Mouse (Mus musculus) neural tube, embryonic 11.5 days (tissue): ENCODE measurements around the gene Svs2. TPM values are rescaled to one million over a fixed set of nuclear protein-coding genes. Genes with fewer than 3 reads are reported as not detected.
"Not testable (repeated sequence)": the region's sequence is repeated elsewhere in the genome, so short reads cannot be mapped to it uniquely, and the experiment has no call there.

Experiments
- ATAC-seq: fragments of 200-750 bp; cut with Nextera tagmentation; 2 replicates; pipeline ENCODE4 v1.8.0; 2017; ENCODE audit warnings: moderate number of reproducible peaks, mild to moderate bottlenecking, moderate TSS enrichment, moderate library complexity; ENCODE audit not compliant: insufficient read depth, low FRiP score, low TSS enrichment
- DNase-seq: peaks from one replicate; pipeline ENCODE4 v3.0.0-alpha.2; 2015; ENCODE audit warnings: low spot score
- H3K27ac ChIP-seq: fragments of 300-500 bp; sonication (generic); 2 replicates; pipeline ENCODE4 v1.5.1; 2014; ENCODE audit warnings: low read depth, mild to moderate bottlenecking, low read length
- H3K27me3 ChIP-seq: fragments of 300-500 bp; sonication (generic); 2 replicates; pipeline ENCODE4 v1.6.1; 2014; ENCODE audit warnings: mild to moderate bottlenecking, low read length, mixed read lengths; ENCODE audit not compliant: control insufficient read depth, insufficient read depth
- H3K36me3 ChIP-seq: fragments of 300-500 bp; sonication (generic); 2 replicates; pipeline ENCODE4 v1.6.1; 2014; ENCODE audit warnings: mild to moderate bottlenecking, low read length, moderate library complexity, mixed read lengths; ENCODE audit not compliant: control insufficient read depth, insufficient read depth
- H3K4me1 ChIP-seq: fragments of 300-500 bp; sonication (generic); 2 replicates; pipeline ENCODE4 v1.6.1; 2014; ENCODE audit warnings: low read length, mixed read lengths; ENCODE audit not compliant: control insufficient read depth, insufficient read depth
- H3K4me2 ChIP-seq: fragments of 300-500 bp; sonication (generic); 2 replicates; pipeline ENCODE4 v1.6.1; 2014; ENCODE audit warnings: low read depth, mild to moderate bottlenecking, moderate library complexity
- H3K4me3 ChIP-seq: fragments of 300-500 bp; sonication (generic); 2 replicates; pipeline ENCODE4 v1.5.1; 2014; ENCODE audit warnings: low read depth, low read length
- H3K9ac ChIP-seq: fragments of 300-500 bp; sonication (generic); 2 replicates; pipeline ENCODE4 v1.6.1; 2014; ENCODE audit warnings: mild to moderate bottlenecking, low read length
- H3K9me3 ChIP-seq: fragments of 300-500 bp; sonication (generic); 2 replicates; pipeline ENCODE4 v1.6.1; 2016; ENCODE audit warnings: low read length; ENCODE audit not compliant: control insufficient read depth
- WGBS: fragments of 180-500 bp; shearing (Covaris S2); extraction: QIAGEN DNeasy Blood & Tissue Kit; methylation state at CpG from one replicate; pipeline ENCODE4 v1.1.7; 2014; 5-methylcytosine and 5-hydroxymethylcytosine counted together
- polyA plus RNA-seq: library from polyadenylated mRNA; unstranded; fragments of >200 nt; fragmentation: Nextera tagmentation; extraction: Ambion mirVana; gene quantifications from 2 replicates; pipeline ENCODE4 v1.2.1, GENCODE M21; 2014

Svs2 gene
- polyA plus RNA-seq, 1 experiment from 2014 or later, result not detected

DNA sequence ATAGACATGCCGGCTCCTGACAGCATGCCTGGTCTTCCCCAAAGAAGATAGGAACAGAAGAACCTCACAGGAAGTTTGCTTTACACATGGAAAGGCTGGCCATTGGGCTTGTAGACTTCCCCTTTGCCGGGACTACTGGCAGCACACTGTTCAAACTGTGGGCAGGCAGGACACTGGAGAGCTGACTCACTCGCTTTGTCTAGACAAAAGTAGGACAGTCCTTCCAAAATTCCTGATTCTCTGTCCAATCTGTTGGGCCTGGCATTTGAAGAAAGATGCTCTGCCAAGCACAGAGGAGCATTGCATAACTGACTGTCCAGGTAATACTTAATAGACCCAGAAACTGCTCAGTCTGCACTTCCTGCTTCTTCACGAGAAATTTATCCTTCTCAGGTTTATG is 31.6 kb downstream of the Svs2 start:
- WGBS, result 81% methylated on average over 4 of the region's 4 CpGs
- no peak for DNase-seq

DNA sequence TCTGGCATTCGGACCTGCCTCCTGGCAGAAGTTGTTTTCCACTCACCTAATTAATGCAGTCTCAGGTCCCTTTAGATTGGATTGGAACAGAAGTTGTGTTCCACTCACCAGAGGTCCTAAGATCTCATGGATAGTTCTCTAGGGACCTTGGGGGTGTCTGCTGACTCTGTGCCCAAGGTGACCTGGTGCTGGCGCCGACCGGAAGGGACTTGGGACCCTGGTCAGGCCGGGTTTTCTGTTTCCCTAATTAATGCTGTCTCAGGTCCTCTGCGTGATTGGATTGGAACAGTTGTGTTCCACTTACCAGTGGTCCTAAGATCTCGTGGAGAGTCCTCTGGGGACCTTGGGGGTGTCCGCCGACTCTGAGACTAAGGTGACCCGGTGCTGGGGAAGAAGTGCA is 32.3 kb downstream of the Svs2 start:
- H3K27ac ChIP-seq, H3K4me2 ChIP-seq, ATAC-seq, H3K4me1 ChIP-seq, H3K4me3 ChIP-seq, H3K27me3 ChIP-seq, H3K9me3 ChIP-seq, H3K9ac ChIP-seq, DNase-seq, H3K36me3 ChIP-seq: not testable (repeated sequence)
- WGBS, result 90% methylated on average over 10 of the region's 10 CpGs

More for the DNA sequence above, 31.6 kb downstream of the Svs2 start:
- Histone ChIP-seq H3K36me3 (no peaks in the 10 kb centered on the region), H3K4me1 (no peaks in the 10 kb centered on the region), H3K9me3 (no peaks in the 10 kb centered on the region), H3K4me3 (no peak overlapping the region), H3K27me3 (no peaks in the 10 kb centered on the region), H3K27ac (no peak overlapping the region), H3K9ac (no peak overlapping the region), H3K4me2 (no peak overlapping the region)
- ATAC-seq, result no peak

- Histone ChIP-seq H3K36me3 (no peaks in the 10 kb centered on the region), H3K4me2 (no peak within 1 kb of the TSS), H3K4me1 (no peaks in the 10 kb centered on the region), H3K27ac (no peak within 1 kb of the TSS), H3K27me3 (no peaks in the 10 kb centered on the region), H3K9me3 (no peaks in the 10 kb centered on the region), H3K4me3 (no peak within 1 kb of the TSS), H3K9ac (no peak within 1 kb of the TSS)
- WGBS, result 78% methylated on average over 20 of the region's 20 CpGs
- no peak for DNase-seq
- ATAC-seq, result no peak
These were observed 38.5 kb downstream of the Svs2 start, which contains the start of gene Wfdc15a for GRCm38 (mm10) chr2:164199626-164200327. Gene Wfdc15a (minus strand): TSS chr2:164200130.

DNA sequence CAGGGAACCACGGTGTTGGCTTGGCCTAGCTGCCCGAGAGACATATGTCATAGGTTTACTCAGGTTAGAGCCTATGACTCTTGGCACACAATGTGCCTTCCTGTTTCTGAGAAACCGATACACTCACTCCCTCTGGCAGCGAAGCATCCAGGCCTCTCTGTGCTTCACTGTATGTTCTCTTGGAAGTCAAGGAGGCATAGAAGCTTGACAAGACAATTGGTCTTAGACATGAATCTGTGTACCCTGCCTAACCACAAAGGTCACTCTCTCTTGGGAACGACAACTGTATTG is 41.6 kb downstream of the Svs2 start:
- Histone ChIP-seq H3K9me3 (no peaks in the 10 kb centered on the region), H3K36me3 (no peaks in the 10 kb centered on the region), H3K27ac (no peak overlapping the region), H3K9ac (no peak overlapping the region), H3K27me3 (no peaks in the 10 kb centered on the region), H3K4me1 (no peaks in the 10 kb centered on the region), H3K4me3 (no peak overlapping the region), H3K4me2 (no peak overlapping the region)
- ATAC-seq (no peak), DNase-seq (no peak)
- WGBS, result 86% methylated on average over 5 of the region's 5 CpGs

DNA sequence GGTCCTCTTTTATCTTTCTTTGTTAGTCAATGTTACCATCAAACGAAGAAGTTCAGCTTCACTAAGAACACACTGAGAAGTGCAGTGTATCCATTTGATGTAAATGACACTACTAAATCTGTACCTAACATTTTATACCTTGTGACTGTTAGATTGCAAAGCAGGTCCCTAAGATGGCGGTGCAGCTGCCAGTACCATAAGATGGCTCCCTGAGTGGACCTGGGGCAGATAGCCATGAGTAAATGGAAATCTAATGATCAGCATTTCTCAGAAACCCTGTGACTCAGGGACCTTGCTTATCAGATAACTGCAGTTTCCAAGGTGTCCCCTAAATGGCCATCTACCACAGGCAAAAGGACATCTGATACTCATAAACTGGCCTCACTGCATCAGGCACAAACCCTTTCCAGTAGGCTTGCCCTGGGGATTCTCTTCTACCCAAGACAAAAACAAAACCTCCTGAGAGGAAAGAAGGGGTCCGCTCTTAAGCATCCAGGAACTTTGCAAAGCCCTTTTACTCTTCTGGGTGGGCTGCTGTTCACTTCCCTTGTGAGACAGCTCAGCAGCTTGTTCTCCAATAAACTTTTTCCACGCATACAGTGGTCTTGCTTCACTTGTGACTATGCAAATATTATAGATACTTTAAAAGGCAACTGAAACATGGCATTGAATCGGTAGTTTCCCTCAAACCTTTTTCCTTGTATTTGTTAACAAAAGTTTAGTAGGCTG is 42.1 kb downstream of the Svs2 start:
- Histone ChIP-seq H3K27me3 (no peaks in the 10 kb centered on the region), H3K4me2 (no peak overlapping the region)

DNA sequence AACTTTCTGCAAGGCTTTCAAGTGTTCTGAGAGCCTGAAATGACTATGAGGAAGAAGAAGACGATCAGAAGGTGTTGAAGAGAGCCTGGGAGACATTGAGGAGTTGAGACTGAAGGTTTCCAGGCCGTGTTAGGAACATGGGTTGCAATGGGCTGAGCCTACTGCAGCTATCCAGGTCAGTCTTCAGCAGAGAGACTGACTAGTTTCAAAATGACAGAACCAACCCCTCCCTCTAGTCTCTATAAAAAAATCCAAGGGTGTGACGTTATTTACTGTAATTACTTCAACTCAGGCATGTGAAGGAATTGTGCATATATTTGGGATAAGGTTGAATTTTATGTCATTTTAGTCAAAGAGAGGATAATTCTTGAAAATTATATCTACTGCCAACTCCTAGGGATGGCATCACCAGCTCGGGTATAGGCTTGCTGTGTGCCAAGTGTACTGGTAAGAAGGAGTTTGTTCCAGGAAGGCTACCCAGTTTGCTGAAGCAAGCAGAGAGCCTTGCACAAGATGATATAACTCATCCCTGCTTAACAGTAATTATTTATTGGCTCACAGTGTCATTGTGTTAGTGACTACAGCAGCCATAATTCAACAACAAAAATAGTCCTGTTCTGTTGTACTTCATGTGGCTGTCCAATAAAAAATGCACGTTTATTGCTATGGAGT is 43.2 kb downstream of the Svs2 start:
- ATAC-seq (no peak), DNase-seq (no peak)
- H3K4me3 ChIP-seq, result no peak overlapping the region
- H3K27me3 ChIP-seq, result no peaks in the 10 kb centered on the region
- H3K4me2 ChIP-seq, result no peak overlapping the region
- no peak overlapping the region for H3K27ac ChIP-seq
- H3K4me1 ChIP-seq, result no peaks in the 10 kb centered on the region
- H3K9me3 ChIP-seq, result no peaks in the 10 kb centered on the region
- 82% methylated on average over 5 of the region's 5 CpGs for WGBS
- no peak overlapping the region for H3K9ac ChIP-seq
- no peaks in the 10 kb centered on the region for H3K36me3 ChIP-seq

More for the DNA sequence above, 42.1 kb downstream of the Svs2 start:
- no peaks in the 10 kb centered on the region for H3K4me1 ChIP-seq
- DNase-seq, result no peak
- no peak overlapping the region for H3K4me3 ChIP-seq
- no peak overlapping the region for H3K9ac ChIP-seq
- H3K9me3 ChIP-seq, result no peaks in the 10 kb centered on the region
- no peaks in the 10 kb centered on the region for H3K36me3 ChIP-seq
- ATAC-seq, result no peak
- 91% methylated on average over 5 of the region's 5 CpGs for WGBS
- H3K27ac ChIP-seq, result no peak overlapping the region

DNA sequence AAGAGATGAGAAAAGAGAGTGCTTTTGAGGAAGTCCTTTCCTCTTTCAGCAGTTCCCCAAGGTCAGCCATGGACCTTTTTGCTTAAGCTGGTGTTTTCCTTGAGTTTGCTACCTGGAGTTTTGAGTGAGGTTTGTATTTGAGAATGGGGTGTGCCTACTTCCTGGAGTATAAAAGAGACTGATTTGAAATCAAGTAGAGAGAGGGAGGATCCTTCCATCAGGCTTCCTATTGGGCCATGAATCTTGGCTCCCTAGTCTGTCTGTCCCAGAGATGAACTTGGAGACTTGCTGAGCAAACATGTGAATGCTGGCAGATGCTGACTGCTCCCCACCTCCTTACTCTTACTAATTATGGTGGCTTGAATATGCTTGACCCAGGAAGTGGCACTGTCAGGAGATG is 46.0 kb downstream of the Svs2 start:
- Histone ChIP-seq H3K4me1 (no peaks in the 10 kb centered on the region), H3K9me3 (no peaks in the 10 kb centered on the region), H3K9ac (no peak overlapping the region), H3K27me3 (no peaks in the 10 kb centered on the region), H3K4me3 (no peak overlapping the region), H3K27ac (no peak overlapping the region), H3K4me2 (no peak overlapping the region), H3K36me3 (no peaks in the 10 kb centered on the region)
- ATAC-seq (no peak), DNase-seq (no peak)

- Histone ChIP-seq H3K4me2 (no peak within 1 kb of the TSS), H3K27ac (no peak within 1 kb of the TSS), H3K9ac (no peak within 1 kb of the TSS), H3K4me1 (no peaks in the 10 kb centered on the region), H3K4me3 (no peak within 1 kb of the TSS), H3K36me3 (no peaks in the 10 kb centered on the region), H3K9me3 (no peaks in the 10 kb centered on the region), H3K27me3 (no peaks in the 10 kb centered on the region)
- ATAC-seq (no peak), DNase-seq (no peak)
- 88% methylated on average over 6 of the region's 6 CpGs for WGBS
These were observed 47.7 kb downstream of the Svs2 start, which contains the start of gene Wfdc12 for GRCm38 (mm10) chr2:164190576-164190975. Gene Wfdc12 (minus strand): TSS chr2:164190608.
